Mouse (Mus musculus) forebrain, embryonic 16.5 days (tissue): ENCODE data around the gene Vsig10. TPM values are rescaled to one million over a fixed set of nuclear protein-coding genes. Genes with fewer than 3 reads are reported as not detected.

Experiments used
- ATAC-seq: fragments of 200-750 bp; cut with Nextera tagmentation; 2 replicates; pipeline ENCODE4 v1.8.0; 2017; ENCODE audit warnings: mild to moderate bottlenecking, moderate library complexity
- H3K27ac ChIP-seq: fragments of 300-500 bp; sonication (generic); 2 replicates; pipeline ENCODE4 v1.5.1; 2014; ENCODE audit warnings: low read length, control low read depth
- H3K27me3 ChIP-seq: fragments of 300-500 bp; sonication (generic); replicated peaks from 2 replicates; pipeline ENCODE4 v1.6.1; 2014; ENCODE audit warnings: low read length; ENCODE audit not compliant: control insufficient read depth, insufficient read depth
- H3K36me3 ChIP-seq: fragments of 300-500 bp; sonication (generic); 2 replicates; pipeline ENCODE4 v1.6.1; 2014; ENCODE audit not compliant: control insufficient read depth, insufficient read depth
- H3K4me1 ChIP-seq: fragments of 300-500 bp; sonication (generic); replicated peaks from 2 replicates; pipeline ENCODE4 v1.6.1; 2014; ENCODE audit warnings: low read length; ENCODE audit not compliant: control insufficient read depth, insufficient read depth
- H3K4me2 ChIP-seq: fragments of 300-500 bp; sonication (generic); 2 replicates; pipeline ENCODE4 v1.6.1; 2014; ENCODE audit warnings: mild to moderate bottlenecking, low read length, control low read depth
- H3K4me3 ChIP-seq: fragments of 300-500 bp; sonication (generic); replicated peaks from 2 replicates; pipeline ENCODE4 v1.5.1; 2014; ENCODE audit warnings: mild to moderate bottlenecking, low read length, control low read depth
- H3K9ac ChIP-seq: fragments of 300-500 bp; sonication (generic); replicated peaks from 2 replicates; pipeline ENCODE4 v1.6.1; 2014; ENCODE audit warnings: low read depth, low read length, control low read depth
- H3K9me3 ChIP-seq: fragments of 300-500 bp; sonication (generic); 2 replicates; pipeline ENCODE4 v1.6.1; 2016; ENCODE audit warnings: low read length; ENCODE audit not compliant: control insufficient read depth
- WGBS: fragments of 180-500 bp; shearing (Covaris S2); extraction: QIAGEN DNeasy Blood & Tissue Kit; methylation state at CpG from one replicate; pipeline ENCODE4 v1.1.7; 2014; 5-methylcytosine and 5-hydroxymethylcytosine counted together
- polyA plus RNA-seq: library from polyadenylated mRNA; unstranded; fragments of >200 nt; fragmentation: Nextera tagmentation; extraction: Ambion mirVana; gene quantifications from 2 replicates; pipeline ENCODE4 v1.2.1, GENCODE M21; 2015

Vsig10 gene
- polyA plus RNA-seq, 1 experiment from 2014 or later: 2.1 TPM

DNA sequence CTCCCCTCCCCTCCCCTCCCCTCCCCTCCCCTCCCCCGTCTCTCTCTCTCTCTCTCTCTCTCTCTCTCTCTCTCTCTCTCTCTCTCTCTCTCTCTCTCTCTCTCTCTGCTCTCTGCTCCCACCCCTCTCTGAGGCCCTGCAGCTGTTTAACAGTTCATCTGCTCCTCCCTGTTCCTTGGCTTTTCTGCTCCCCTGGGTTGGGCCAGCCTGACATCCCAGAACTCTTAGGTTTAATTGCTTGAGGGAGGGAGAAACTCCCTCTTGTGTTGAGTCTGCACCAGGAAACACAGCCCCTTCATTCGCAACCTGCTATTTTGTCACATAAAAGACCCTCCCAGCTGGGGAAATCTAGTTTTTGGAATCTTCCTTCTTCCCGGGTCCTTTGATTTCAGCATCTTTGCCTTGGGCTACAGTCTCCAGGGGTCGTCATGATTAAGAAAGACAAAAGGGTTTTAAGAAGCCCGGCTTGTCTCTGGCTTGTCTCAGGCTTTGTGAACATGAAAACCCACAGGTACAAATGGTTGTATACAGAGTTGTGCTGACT lies 79.2 kb downstream of the Vsig10 start:
- H3K4me3 ChIP-seq: no peak overlapping the region
- no peaks in the 10 kb centered on the region for H3K36me3 ChIP-seq
- no peaks in the 10 kb centered on the region for H3K27me3 ChIP-seq
- H3K4me2 ChIP-seq: no peak overlapping the region
- WGBS: 4% methylated on average over 4 of the region's 5 CpGs
- H3K9ac ChIP-seq: no peak overlapping the region
- H3K9me3 ChIP-seq: no peaks in the 10 kb centered on the region
- no peak for ATAC-seq
- no peaks in the 10 kb centered on the region for H3K4me1 ChIP-seq
- H3K27ac ChIP-seq: no peak overlapping the region

DNA sequence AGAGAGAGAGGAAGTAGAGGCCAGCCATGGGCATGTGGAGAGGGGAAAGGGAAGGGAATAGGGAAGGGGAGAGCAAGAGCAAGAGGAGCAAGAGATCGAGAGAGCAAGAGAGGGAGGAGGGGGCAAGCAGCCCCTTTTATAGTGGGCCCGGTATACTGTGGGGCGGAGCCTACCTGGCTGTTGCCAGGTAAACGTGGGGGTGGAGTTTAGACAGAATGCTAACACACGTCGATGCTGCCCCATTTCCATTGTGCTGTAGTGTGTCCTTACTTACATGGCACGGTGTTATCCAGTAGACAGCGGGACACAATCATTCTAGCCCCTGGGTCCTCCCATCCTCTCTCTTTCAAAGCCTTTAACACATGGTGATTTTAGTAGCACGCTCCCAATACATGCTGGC lies 80.4 kb downstream of the Vsig10 start:
- no peak overlapping the region for H3K4me3 ChIP-seq
- H3K4me1 ChIP-seq: no peaks in the 10 kb centered on the region
- H3K36me3 ChIP-seq: no peaks in the 10 kb centered on the region
- H3K9ac ChIP-seq: no peak overlapping the region
- H3K9me3 ChIP-seq: no peaks in the 10 kb centered on the region
- no peak overlapping the region for H3K4me2 ChIP-seq
- H3K27ac ChIP-seq: no peak overlapping the region
- no peaks in the 10 kb centered on the region for H3K27me3 ChIP-seq
- ATAC-seq: no peak
- WGBS: 84% methylated on average over 9 of the region's 9 CpGs

DNA sequence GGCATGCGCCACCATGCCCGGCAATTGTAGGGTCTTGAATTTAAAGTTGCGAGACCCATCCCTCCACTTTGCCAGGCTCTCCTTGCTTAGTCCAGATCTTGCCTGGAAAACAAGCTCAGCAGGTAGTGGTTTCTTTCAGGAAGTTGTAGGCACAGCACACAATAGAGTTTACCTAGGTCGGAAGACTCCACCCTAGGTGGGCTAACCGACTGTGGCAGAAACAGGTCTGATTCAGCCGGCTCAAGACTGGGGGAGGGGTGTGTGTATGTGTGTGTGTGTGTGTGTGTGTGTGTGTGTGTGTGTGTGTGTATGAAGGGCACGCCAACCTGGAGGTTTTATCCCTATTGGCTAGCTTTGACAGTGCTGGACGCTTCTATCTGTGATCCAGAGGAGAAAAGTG lies 84.7 kb downstream of the Vsig10 start:
- ATAC-seq: no peak
- 85% methylated on average over 8 of the region's 8 CpGs for WGBS
- no peaks in the 10 kb centered on the region for H3K4me1 ChIP-seq
- H3K27me3 ChIP-seq: no peaks in the 10 kb centered on the region
- no peak overlapping the region for H3K9ac ChIP-seq
- H3K4me2 ChIP-seq: no peak overlapping the region
- H3K27ac ChIP-seq: no peak overlapping the region
- no peaks in the 10 kb centered on the region for H3K36me3 ChIP-seq
- H3K4me3 ChIP-seq: no peak overlapping the region
- no peaks in the 10 kb centered on the region for H3K9me3 ChIP-seq

Other genes with a start within 250 kb of the Vsig10 start
- gene Suds3, start 203.0 kb upstream of the Vsig10 start, polyA plus RNA-seq: 83.0 and 93.0 TPM in 2 replicates
- 58.1 and 58.2 TPM in 2 replicates for gene Taok3, start 199.0 kb upstream of the Vsig10 start, polyA plus RNA-seq
- 1,113 and 1,180 TPM in 2 replicates for gene Pebp1, start 31.5 kb upstream of the Vsig10 start, polyA plus RNA-seq
- 216 and 227 TPM in 2 replicates for gene Wsb2, start 38.2 kb downstream of the Vsig10 start, polyA plus RNA-seq
- gene Rfc5, start 70.0 kb downstream of the Vsig10 start, polyA plus RNA-seq: 40.7 and 53.5 TPM in 2 replicates
- 4.3 and 7.5 TPM in 2 replicates for gene Ksr2, start 94.9 kb downstream of the Vsig10 start, polyA plus RNA-seq